Mouse (Mus musculus) heart, postnatal 0 days (tissue): ENCODE measurements at regions not wholly inside any gene's neighbourhood (a gene's known extent, or its start where the extent isn't known, plus 50 kb on each side); places are given as distances from the start of the nearest gene placed in this dataset.

Source experiments
- CTCF ChIP-seq: IDR thresholded peaks from 2 replicates; pipeline ENCODE4 v1.5.1; 2016; ENCODE audit warnings: antibody characterized with exemption, control low read depth, low read depth
- EP300 ChIP-seq: IDR thresholded peaks from 2 replicates; pipeline ENCODE4 v1.6.1; 2016; ENCODE audit warnings: antibody characterized with exemption, low read depth

GRCm38 (mm10) chr15:63616506-63617208 lies 228.3 kb downstream of the Gsdmc2 start:
- TF ChIP-seq CTCF (no peak), EP300 (no peak)
